Mouse (Mus musculus) CH12F3 (cell line): Measurements from ENCODE around the gene Leap2.

ENCODE experiments used
- in situ Hi-C: fragments of 300-500 bp; cut with MboI; formaldehyde crosslinking; loops from 2 replicates; pipeline ENCODE4 v1.14.3; 2020; ENCODE audit warnings: low sequenced_read_pairs

Gene Leap2

DNA sequence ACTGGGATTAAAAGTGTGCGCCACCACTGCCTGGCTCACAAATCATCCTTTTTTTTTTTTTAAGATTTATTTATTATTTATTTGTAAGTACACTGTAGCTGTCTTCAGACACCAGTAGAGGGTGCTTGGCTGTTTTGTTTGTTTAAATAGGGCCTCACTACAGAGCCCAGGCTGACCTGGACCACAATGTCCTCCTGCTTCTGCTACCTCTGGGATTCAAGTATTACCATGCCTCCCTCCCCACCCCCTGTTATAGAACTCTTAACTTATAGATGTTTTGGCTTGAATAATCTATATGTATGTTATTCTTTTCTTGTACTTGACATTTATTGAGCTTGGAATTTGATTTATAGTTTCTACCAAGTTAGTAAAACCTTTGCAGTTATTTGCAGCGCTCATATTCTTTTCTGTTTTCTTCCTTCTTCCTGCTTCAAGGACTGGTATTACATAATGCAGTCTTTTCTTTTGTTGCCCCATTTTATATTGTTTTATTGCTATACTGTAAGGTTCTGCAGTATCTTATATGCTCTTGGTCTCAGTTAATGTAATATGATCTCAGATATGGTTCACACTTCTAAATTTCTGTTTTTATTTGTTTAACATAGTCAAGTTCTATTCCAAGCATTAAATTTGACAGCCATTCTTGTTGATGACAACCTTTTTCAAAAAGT is 39.1 kb downstream of the Leap2 start:
- in situ Hi-C loops: no loop called here

DNA sequence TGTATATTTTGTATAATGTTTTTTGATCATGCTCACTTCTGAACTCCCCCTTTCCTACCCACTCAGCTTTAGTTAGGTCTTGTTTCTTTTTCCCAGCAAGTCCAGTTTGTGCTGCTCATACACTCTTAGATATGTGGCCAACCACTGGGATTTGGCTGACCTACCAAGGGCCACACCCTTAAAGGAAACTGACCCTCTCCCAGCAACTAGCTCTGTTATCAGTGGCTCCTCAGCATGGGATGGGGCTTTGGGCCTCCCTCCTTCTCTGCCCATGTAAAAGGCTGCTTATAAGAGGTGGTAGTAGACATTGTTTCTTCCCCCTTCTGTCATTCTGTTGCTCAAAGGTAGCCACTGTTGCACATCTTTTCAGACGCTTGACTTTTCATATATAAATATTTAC is 44.1 kb downstream of the Leap2 start:
- in situ Hi-C loops: no loop called here
